Mouse (Mus musculus): Measurements from ENCODE around the gene Klhl1.

DNA sequence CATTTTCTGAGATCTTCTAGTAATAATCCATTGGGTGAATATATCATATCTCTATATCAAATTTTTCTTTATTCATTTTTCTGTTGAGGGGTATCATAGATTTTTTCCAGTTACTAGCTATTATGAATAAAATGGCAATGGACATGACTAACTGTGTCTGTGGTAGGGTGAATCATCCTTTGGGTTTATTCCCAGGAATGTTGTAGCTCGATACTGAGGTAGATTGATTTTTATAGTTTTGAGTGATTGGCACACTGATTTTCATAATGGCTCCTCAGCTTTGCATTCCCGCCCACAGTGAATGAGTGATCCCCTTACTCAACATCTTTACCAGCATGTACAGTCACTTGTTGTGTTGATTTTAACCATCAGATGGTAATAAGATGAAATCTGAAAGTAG is 19.0 kb downstream of the Klhl1 start:
- TF ChIP-seq POLR2A (IDR thresholded peaks at IDR 0.05; ENCODE audit: low read depth, low read length) (no peak), CTCF (IDR thresholded peaks at IDR 0.05; ENCODE audit: borderline replicate concordance, insufficient read depth, low read length) (no peak)
